Mouse (Mus musculus): ENCODE measurements around the gene Met.

DNA sequence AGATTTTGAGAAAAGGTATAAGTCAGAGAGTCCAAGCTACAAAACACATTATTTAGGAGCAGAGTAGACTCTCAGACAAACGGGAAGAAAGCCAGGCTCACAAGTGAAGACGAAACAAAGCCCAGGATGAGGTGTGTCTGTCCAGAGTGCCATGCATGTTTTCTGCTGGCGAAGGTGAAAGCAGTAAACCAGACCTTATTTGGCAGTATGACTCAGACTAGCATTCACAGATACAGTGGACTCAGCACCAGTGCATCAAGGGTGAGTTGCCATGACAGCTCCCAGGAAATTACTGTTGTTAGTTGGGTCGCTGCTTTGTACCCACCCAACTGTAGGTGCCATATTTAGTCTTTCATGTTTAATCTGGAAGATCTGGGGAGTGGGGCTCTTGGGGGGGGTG is 149.1 kb downstream of the Met start:
- TF ChIP-seq MAFK (IDR thresholded peaks at IDR 0.05; ENCODE audit: insufficient read depth, low read depth, low read length) (no peak), ZC3H11A (IDR thresholded peaks at IDR 0.05; ENCODE audit: borderline replicate concordance, low read depth, low read length) (no peak)

All from ES-E14 (cell line).